ENCODE assay signal across 7 mouse cellular contexts in genomic region chr3:127123376-127123775, GRCm38 (mm10).
DNase-seq lines count a peak whose midpoint lies in the region; ATAC-seq and TF ChIP-seq lines count a peak whose summit lies in the region.

No protein-coding gene starts in this region.

- H3K36me3 ChIP-seq in liver, adult 2 months (ENCODE audit: control insufficient read depth, insufficient read depth, low read length), result no peaks in the 10 kb centered on the region

- 4% methylated on average over 8 of the region's 8 CpGs for WGBS in liver, adult 2 months

- TF ChIP-seq POLR2A in liver, adult 2 months (IDR thresholded peaks at IDR 0.05; ENCODE audit: extremely low read depth, insufficient read depth, low read length), result no peak

- TF ChIP-seq CTCF in liver, adult 2 months (IDR thresholded peaks at IDR 0.05; ENCODE audit: low read depth, low read length), result no peak

- no peaks in the 10 kb centered on the region for H3K79me2 ChIP-seq in liver, adult 2 months (ENCODE audit: control insufficient read depth, insufficient read depth, low read length)

- peaks cover 15% of the 10 kb centered on the region; the same call in 1 of the 2 replicates for H3K4me1 ChIP-seq in liver, adult 2 months (ENCODE audit: control insufficient read depth, insufficient read depth, low read length)

- ATAC-seq in hematopoietic stem cell, adult 5-6 weeks (replicated peaks in 1 of 2; ENCODE audit: insufficient read depth in 1 of 2, low FRiP score in 2 of 2, low TSS enrichment in 1 of 2, low read depth in 1 of 2, poor library complexity in 2 of 2, severe bottlenecking in 2 of 2), result peak; percentile 55 to 57
- ATAC-seq in megakaryocyte-erythroid progenitor cell, adult 5-6 weeks (replicated peaks; ENCODE audit: low FRiP score, low TSS enrichment, poor library complexity, severe bottlenecking), result no peak

- no peak overlapping the region; the same call in 1 of the 2 replicates for H3K4me3 ChIP-seq in liver, adult 2 months (ENCODE audit: insufficient read depth, low read depth, low read length)

- peak overlapping the region; percentile 39; the same call in 1 of the 2 replicates for H3K9ac ChIP-seq in liver, adult 2 months (ENCODE audit: low read depth, low read length)

- H3K27me3 ChIP-seq in liver, adult 2 months (ENCODE audit: control insufficient read depth, insufficient read depth, low read length), result no peaks in the 10 kb centered on the region

- DNase-seq in adrenal gland, postnatal 10 days, result peak; percentile 70
- DNase-seq in embryo, embryonic 11 days, result peak; percentile 54
- DNase-seq in liver, adult 2 months (ENCODE audit: extremely low read depth, low read depth, low spot score), result peak; percentile 98
- DNase-seq in right cerebral cortex, postnatal 4 days, result no peak
- DNase-seq in urinary bladder, postnatal 14 days (ENCODE audit: low spot score), result no peak

- H3K27ac ChIP-seq in liver, adult 2 months (replicated peaks; ENCODE audit: insufficient read depth, low read depth, low read length), result peak overlapping the region; percentile 77

Comparison
In these comparisons a context has a peak if more than half of its experiments do, and no peak if none do; other contexts are left out.
1. DNase-seq: peak in adrenal gland, postnatal 10 days (single experiment), embryo, embryonic 11 days (single experiment) and liver, adult 2 months (single experiment); none in right cerebral cortex, postnatal 4 days (single experiment) and urinary bladder, postnatal 14 days (single experiment).